Mouse (Mus musculus) ovary, postnatal 36 days (tissue): ENCODE data around the gene Soat2.

Experiments used
- DNase-seq: peaks from one replicate; pipeline ENCODE4 v3.0.0; 2022; ENCODE audit warnings: low spot score, mixed read lengths

The Soat2 gene

GRCm38 (mm10) chr15:102114651-102115260, 35.6 kb upstream of the Soat2 start:
- DNase-seq, result peak; percentile 48

- no peak for DNase-seq
Measured at GRCm38 (mm10) chr15:102115731-102116231, 34.5 kb upstream of the Soat2 start.

DNA sequence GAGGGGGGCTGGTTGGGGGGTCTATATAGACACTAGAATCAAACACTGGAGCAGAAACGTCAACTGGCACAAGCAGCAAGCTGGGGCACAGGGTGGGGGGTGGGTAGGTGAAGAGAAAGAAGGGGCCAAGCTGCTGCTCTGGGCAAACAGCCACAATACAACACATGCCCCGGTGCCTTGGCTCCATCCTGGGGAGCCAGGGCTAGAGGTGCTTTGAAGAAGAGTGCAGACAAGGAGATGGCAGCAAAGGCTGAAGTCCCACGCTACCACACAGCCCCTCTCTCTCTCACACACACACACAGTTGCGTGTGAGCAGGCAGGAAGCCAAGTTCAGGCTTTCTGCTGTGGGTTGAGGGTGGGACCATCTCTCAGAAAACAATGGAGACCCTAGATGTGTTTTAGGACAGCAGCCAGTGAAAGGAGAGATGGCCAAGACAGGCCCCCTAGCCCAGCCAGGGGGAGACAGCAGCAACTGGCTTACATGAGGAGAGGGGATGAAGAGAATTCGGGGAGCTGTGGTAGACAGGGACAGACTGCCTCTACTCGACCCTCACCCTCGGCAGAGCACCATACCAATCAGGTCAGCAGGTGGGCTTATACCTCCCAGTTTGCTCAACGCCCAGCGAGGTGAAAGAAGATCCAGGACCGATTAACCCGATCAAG, 33.4 kb upstream of the Soat2 start:
- no peak for DNase-seq

DNA sequence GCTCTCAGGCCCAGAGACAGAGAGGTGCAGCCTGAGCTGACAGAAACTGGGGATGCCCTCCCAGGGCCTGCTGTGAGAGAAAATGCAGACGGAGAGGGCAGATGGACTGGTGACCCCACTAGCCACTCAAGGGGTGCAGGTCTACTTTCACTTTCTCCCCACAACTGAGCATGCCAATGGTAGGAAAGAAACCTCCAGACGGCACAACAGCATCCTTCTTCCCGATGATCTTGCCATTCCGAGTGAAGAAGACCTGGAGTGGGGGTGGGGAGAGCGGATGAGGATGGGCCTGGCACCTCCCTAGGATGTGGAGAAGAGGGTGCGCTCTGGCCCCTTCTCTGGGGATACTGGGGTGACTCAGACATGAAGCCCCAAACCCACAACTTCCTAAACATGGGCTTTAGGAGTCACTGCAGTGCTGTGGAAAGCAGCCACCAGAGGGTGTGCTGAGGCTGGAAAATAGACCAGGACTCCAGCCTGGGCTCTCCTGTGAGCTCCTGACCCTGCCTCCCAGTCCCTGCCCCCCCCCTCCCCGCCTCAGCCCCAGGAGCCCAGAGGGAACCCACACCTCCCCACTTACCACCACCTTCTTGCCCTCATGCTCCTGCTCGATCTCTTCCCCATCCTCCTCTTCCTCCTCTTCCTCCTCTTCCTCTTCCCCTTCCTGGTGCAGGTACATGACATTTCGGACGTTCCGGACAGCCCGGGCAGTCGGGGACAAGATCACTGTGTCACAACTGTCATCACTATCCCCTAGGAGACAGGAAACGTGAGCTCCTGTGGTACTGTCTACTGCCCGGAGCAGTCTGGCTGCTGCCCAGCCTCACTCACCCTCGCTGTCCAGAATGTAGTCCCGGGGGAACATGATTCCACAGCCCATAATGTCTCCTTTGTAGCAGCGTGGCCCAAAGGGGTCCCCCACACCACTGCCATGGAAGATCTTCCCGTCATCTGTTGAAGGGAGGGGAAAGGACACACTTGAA, 32.6 kb upstream of the Soat2 start:
- no peak for DNase-seq

DNA sequence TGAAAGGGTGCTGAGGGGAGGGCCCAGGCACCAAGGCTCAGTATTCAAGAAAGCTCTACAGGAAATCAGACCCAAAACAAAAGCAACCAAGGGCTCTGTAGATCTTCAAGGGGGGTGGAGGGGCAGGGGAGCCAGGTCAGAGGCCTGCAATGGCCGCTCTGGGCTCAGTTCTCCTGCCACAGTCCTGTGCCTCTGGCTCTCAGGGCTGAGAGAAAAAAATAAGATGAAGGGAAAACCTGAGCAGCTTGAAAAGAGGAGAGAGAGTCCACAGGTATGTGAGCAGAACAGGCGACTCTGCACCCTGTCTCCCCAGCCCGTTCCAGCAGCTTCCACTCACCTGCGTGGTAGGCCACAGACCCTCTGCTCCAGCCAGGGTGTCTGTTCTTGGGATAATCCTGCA, 31.7 kb upstream of the Soat2 start:
- DNase-seq, result no peak

- DNase-seq, result no peak
Measured at GRCm38 (mm10) chr15:102119121-102119830, 31.1 kb upstream of the Soat2 start.

- no peak for DNase-seq
Measured at GRCm38 (mm10) chr15:102119831-102120170, 30.5 kb upstream of the Soat2 start.

DNA sequence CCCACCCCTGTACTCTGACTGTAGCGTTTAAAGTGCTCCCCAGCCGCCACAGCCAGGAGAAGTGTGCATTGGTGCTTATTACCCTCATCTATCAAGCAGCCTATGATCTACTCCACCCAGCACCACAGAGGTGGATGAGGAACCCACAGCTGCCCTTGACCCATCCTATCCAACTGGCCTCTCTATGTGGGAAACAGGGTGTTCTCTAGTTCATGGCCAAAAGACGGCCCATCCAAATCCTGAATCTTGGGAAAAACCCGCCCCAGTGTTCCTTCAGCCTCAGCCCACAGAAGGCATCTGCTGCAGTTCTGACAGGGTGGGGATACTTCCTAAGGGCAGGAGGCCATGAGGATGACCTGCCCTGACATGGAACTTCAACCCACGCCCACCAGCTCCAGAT, 29.8 kb upstream of the Soat2 start:
- DNase-seq, result no peak

- peak; percentile 72 for DNase-seq
Measured at GRCm38 (mm10) chr15:102126303-102126702, 24.0 kb upstream of the Soat2 start.

GRCm38 (mm10) chr15:102133314-102133713, 17.0 kb upstream of the Soat2 start:
- DNase-seq, result no peak

DNA sequence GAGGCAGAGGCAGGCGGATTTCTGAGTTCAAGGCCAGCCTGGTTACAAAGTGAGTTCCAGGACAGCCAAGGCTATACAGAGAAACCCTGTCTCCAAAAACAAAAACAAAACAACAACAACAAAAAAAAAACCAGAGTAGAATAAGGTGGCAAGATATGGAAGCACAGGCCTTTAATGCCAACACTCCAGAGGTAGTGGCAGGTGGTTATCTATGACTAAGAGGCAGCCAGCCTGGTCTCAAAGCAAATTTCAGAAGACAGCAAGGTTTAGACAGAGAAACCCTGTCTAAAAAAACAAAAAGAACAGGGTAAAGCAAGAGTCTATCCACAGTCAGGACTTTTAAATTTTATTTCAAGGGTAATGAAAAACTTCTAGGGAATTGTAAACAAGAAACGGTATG, 15.6 kb upstream of the Soat2 start:
- DNase-seq, result no peak

GRCm38 (mm10) chr15:102135522-102136128, 14.7 kb upstream of the Soat2 start:
- DNase-seq, result no peak

- DNase-seq, result peak; percentile 98
Measured at GRCm38 (mm10) chr15:102136129-102136758, 14.1 kb upstream of the Soat2 start, which contains the start of gene Spryd3. Gene Spryd3, minus strand, starts transcription at chr15:102136234.

- DNase-seq, result no peak
Measured at GRCm38 (mm10) chr15:102141120-102141519, 9.2 kb upstream of the Soat2 start.

GRCm38 (mm10) chr15:102142914-102143912, 7.1 kb upstream of the Soat2 start:
- DNase-seq, result peak; percentile 52

DNA sequence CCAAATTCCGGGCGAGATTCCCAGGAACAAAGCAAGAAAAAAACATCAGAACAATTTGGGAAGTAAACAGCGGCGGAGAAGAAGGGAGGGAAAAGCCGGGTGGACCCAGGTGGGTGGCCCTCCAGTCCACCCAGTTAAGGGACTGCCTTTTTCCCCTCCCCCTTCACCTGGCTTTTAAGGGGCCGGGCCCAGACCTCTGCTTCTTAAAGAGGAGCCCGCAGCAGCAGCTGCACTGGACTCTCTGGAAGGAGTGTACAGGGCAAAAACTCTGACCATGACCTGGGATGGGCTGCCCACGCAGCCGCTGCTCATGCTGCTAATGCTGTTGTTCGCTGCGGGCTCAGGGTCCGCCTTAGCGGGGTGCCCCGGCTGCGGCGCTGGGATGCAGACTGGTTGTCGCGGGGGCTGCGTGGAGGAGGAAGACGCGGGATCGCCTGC, 6.0 kb upstream of the Soat2 start, which contains the start of gene Igfbp6:
Gene Igfbp6, plus strand, starts transcription at position 89 of the 438 bp plus-strand sequence.
- peak; percentile 42 for DNase-seq

DNA sequence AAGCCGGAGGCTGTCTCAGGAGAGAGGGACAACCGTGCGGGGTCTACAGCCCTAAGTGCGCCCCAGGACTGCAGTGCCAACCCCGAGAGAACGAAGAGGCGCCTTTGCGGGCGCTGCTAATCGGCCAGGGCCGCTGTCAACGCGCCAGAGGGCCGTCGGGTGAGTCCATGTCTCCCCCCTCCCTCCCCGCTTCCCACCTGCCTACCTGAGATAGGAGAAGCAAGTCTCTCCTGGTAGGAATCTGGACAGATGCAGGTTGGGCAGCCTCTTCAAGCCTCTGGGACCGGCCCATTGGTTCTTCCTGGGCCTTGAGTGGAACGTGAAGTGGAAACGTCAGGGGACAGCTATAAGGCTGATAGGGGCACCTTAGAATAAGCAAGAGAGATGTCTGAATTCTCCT, 5.6 kb upstream of the Soat2 start:
- DNase-seq, result no peak

DNA sequence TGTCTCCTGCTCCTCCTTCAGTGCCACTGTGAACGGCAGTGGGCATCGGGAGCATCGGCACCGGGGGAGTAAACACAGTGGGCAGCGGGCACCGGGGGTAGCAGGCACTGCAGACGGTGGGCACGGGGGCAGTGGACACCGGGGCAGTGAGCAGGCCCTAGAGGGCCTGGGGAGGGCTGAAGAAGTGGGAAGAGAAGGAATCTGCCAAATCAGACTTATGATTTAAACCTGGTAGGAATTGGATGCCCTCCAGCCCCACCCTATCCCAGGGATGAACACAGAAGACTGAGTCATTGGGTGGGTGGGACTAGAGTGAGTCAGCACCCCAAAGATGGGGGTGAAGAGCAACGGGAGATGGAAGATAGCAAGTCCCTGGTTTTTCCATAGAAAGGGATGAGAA, 5.0 kb upstream of the Soat2 start:
- no peak for DNase-seq

DNA sequence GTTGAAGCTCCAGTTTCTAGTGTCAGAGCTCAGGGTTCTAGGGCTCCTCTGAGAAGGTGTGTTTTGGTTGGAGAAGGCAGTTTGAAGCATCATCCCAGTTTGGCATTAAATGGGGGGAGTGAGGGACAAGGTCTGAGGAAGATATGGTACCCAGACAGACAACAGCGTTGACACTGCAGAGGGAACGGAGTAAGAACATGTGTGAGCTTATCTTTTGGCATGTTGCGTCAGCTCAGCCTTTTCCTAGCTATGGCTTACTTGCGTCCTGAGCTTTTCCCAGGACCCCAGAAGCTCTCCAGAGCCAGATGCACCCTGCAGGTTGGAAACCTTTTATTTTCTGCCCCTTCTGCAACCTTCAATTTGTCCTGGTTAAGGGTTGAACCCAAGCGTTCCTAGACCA, 4.2 kb upstream of the Soat2 start:
- no peak for DNase-seq

- peak; percentile 30 for DNase-seq
Measured at GRCm38 (mm10) chr15:102146882-102147281, 3.4 kb upstream of the Soat2 start.
